Mouse (Mus musculus): Measurements from ENCODE around the gene Tex14.

- TF ChIP-seq POLR2A (IDR thresholded peaks at IDR 0.05; ENCODE audit: borderline replicate concordance, insufficient read depth, low read length): no peak
- TF ChIP-seq CTCF (IDR thresholded peaks at IDR 0.05; ENCODE audit: borderline replicate concordance, insufficient read depth, low read depth, low read length): no peak
Measured at GRCm38 (mm10) chr11:87398402-87398801, 6.5 kb upstream of the Tex14 start.
